Mouse (Mus musculus): Measurements from ENCODE around the gene Padi4. TPM values are rescaled to one million over a fixed set of nuclear protein-coding genes. Genes with fewer than 3 reads are reported as not detected.

Gene Padi4
- polyA plus RNA-seq, 1 experiment from 2014 or later: 0.19 TPM

DNA sequence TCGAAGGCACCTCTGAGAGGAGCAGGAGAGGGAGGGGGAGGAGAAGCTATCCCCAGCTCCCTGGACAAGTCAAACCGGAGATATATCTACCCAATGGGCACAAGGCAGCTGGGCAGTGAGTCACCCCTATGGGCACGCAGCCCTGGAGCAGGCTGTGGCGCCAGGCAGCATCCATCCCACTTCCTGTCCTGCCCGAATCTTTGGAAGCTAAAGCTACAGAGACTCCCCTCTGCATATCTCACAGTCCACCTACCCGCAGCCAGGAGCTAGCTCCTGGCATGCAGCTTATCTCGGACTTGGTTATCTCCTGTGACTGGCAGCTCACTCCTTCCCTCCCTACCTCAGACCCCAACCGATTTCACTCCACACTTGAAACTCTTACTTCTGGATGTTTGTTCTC, 35.1 kb upstream of the Padi4 start:
- Histone ChIP-seq H3K4me1 (replicated peaks) (peaks cover 5% of the 10 kb centered on the region; the same call in 1 of the 2 replicates), H3K4me2 (replicated peaks) (no peak overlapping the region), H3K27me3 (peaks cover 18% of the 10 kb centered on the region), H3K9ac (replicated peaks) (no peak overlapping the region), H3K9me3 (no peaks in the 10 kb centered on the region), H3K36me3 (no peaks in the 10 kb centered on the region), H3K4me3 (replicated peaks) (no peak overlapping the region), H3K27ac (no peak overlapping the region)
- no peak for ATAC-seq
- WGBS: 90% methylated on average over 8 of the region's 8 CpGs

DNA sequence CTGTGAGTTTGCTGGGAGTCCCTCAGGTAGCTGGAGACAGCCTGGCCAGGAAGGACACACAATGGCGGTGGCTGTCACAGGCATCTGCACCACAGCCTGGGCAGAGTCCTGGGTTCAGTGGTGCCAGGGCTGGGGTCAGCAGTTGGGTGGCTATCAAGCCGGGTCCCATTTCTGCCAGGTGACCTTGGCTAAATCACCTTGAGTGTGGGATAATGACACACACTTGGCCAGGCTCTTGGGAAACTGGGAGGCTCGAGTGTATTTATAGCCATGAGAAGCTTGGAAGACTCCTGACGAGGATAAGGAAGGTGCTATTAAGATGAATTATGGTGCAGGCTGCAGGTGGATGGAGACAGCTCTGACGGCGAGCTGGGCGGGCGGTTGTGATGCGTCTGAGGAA, 30.6 kb upstream of the Padi4 start:
- Histone ChIP-seq H3K4me2 (replicated peaks) (no peak overlapping the region), H3K4me1 (replicated peaks) (no peaks in the 10 kb centered on the region), H3K9ac (replicated peaks) (no peak overlapping the region), H3K9me3 (no peaks in the 10 kb centered on the region), H3K4me3 (replicated peaks) (no peak overlapping the region), H3K36me3 (no peaks in the 10 kb centered on the region), H3K27ac (no peak overlapping the region), H3K27me3 (no peaks in the 10 kb centered on the region)
- WGBS: 90% methylated on average over 9 of the region's 9 CpGs
- ATAC-seq: no peak

DNA sequence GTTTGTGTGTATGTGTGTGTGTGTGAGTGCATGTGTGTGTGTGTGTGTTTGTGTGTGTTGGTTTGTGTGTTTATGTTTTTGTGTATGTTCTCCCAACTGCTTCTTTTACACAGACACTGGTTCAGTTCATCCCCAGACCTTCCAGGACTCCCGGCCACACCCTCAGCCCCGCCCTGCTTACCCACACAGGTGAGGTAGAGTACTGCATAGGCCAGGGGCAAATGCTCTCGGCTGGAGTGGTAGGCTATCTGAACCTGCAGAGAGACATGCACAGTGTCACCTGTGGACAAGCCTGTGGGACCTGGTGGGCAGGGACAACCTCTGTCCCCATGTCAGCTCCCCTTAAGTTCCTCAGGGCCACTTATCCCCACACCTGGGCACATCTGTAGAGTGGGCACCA, 27.3 kb upstream of the Padi4 start:
- 79% methylated on average over 3 of the region's 3 CpGs for WGBS
- ATAC-seq: no peak
- no peak overlapping the region for H3K4me3 ChIP-seq (replicated peaks)
- no peak overlapping the region for H3K27ac ChIP-seq
- 0 out of 2 replicates have a peak, but pooled peaks cover 4% of the 10 kb centered on the region for H3K27me3 ChIP-seq
- no peaks in the 10 kb centered on the region for H3K4me1 ChIP-seq (replicated peaks)
- H3K9me3 ChIP-seq: no peaks in the 10 kb centered on the region
- no peak overlapping the region for H3K9ac ChIP-seq (replicated peaks)
- H3K36me3 ChIP-seq: no peaks in the 10 kb centered on the region
- H3K4me2 ChIP-seq (replicated peaks): no peak overlapping the region

DNA sequence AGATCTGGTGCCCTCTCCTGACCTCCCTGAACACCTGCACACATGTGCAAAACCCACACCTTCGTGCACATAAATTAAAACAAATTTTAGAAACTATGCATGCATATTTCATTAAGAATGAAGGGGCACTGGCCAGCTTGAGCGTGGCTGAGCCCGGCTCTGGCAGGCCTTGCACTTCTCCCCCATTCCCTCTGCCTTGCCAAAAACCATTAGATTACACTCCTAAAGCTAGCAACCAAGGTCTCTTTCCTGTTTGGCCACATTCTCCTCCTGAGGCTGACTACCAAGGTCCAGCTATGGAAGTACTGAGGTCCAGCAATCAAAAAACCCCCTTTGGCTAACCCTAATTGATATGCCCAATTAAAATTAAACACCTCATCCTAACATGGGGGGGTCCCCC, 22.8 kb upstream of the Padi4 start:
- no peak overlapping the region for H3K4me2 ChIP-seq (replicated peaks)
- no peak overlapping the region for H3K4me3 ChIP-seq (replicated peaks)
- no peak for ATAC-seq
- no peaks in the 10 kb centered on the region for H3K4me1 ChIP-seq (replicated peaks)
- WGBS: 76% methylated on average over 3 of the region's 3 CpGs
- no peak overlapping the region for H3K27ac ChIP-seq
- H3K9me3 ChIP-seq: no peaks in the 10 kb centered on the region
- no peak overlapping the region for H3K9ac ChIP-seq (replicated peaks)
- H3K27me3 ChIP-seq: 0 out of 2 replicates have a peak, but pooled peaks cover 4% of the 10 kb centered on the region
- H3K36me3 ChIP-seq: no peaks in the 10 kb centered on the region

DNA sequence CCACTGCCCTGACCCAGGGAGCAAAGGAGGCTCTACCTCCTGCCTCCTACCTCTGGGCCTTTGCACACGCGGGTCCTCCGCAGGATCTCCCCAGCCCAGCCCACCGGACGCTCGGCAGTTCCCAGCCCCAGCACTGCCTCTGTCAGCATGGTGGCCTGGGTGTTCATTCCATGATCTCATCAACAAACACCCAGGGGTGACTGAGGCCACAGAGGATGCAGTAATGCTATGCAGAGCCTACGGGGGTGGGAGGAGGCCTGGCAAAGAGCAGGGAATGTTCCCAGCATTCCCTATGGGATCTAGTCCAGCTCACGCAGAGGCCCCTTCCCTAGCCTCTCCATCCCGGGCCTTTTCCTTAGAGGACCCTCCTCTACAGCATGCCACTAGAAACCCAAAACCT, 20.6 kb upstream of the Padi4 start:
- no peak for ATAC-seq
- no peaks in the 10 kb centered on the region for H3K9me3 ChIP-seq
- no peak overlapping the region for H3K9ac ChIP-seq (replicated peaks)
- WGBS: 89% methylated on average over 9 of the region's 9 CpGs
- H3K36me3 ChIP-seq: no peaks in the 10 kb centered on the region
- 0 out of 2 replicates have a peak, but pooled peaks cover 4% of the 10 kb centered on the region for H3K27me3 ChIP-seq
- H3K4me2 ChIP-seq (replicated peaks): no peak overlapping the region
- no peak overlapping the region for H3K27ac ChIP-seq
- H3K4me1 ChIP-seq (replicated peaks): no peaks in the 10 kb centered on the region
- no peak overlapping the region for H3K4me3 ChIP-seq (replicated peaks)

DNA sequence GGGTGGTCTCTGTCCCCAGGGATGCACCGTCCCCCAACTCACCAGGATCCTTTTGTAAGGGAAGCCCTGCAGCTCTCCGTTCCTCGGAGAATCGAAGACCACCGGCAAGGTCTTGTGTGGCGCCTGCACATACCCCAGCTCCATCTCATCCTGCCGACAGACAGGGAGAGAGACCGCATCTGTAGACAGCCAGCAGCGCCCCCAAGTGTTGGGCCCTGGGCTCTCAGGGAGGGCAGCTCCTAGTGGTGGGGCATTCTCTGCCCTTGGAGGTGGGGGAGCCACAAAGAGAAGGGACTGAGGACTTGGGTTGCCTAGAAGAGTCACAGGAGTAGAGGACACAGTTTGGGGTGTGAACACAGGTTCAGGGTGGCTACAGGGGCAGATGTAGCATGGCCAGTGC, 19.8 kb upstream of the Padi4 start:
- H3K4me3 ChIP-seq (replicated peaks): no peak overlapping the region
- H3K9me3 ChIP-seq: no peaks in the 10 kb centered on the region
- 0 out of 2 replicates have a peak, but pooled peaks cover 4% of the 10 kb centered on the region for H3K27me3 ChIP-seq
- no peak for ATAC-seq
- H3K36me3 ChIP-seq: no peaks in the 10 kb centered on the region
- H3K4me2 ChIP-seq (replicated peaks): no peak overlapping the region
- H3K9ac ChIP-seq (replicated peaks): no peak overlapping the region
- no peaks in the 10 kb centered on the region for H3K4me1 ChIP-seq (replicated peaks)
- 54% methylated on average over 9 of the region's 9 CpGs for WGBS
- no peak overlapping the region for H3K27ac ChIP-seq

DNA sequence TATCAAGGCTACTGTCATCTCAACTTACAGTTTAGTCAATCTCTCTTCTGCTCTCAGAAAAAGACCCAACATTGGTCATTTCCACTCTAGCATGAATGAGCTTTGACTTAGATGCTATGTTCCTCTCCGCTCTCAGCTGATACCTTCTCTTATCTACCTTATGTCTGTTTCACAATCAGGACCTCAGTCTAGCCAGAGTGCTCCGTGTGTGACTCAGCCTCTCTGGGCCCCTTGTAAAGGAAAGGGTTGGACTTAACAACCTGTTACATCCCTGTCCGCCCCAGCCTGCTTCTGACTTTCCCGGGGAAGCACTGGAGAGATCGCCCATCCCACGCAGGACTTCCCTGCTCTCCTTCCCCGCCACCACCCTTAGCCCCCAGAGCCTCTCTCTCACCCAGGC, 18.5 kb upstream of the Padi4 start:
- no peak for ATAC-seq
- Histone ChIP-seq H3K4me1 (replicated peaks) (no peaks in the 10 kb centered on the region), H3K9me3 (no peaks in the 10 kb centered on the region), H3K27me3 (no peaks in the 10 kb centered on the region), H3K4me2 (replicated peaks) (no peak overlapping the region), H3K36me3 (no peaks in the 10 kb centered on the region), H3K27ac (no peak overlapping the region), H3K9ac (replicated peaks) (no peak overlapping the region), H3K4me3 (replicated peaks) (no peak overlapping the region)
- WGBS: 96% methylated on average over 7 of the region's 7 CpGs

DNA sequence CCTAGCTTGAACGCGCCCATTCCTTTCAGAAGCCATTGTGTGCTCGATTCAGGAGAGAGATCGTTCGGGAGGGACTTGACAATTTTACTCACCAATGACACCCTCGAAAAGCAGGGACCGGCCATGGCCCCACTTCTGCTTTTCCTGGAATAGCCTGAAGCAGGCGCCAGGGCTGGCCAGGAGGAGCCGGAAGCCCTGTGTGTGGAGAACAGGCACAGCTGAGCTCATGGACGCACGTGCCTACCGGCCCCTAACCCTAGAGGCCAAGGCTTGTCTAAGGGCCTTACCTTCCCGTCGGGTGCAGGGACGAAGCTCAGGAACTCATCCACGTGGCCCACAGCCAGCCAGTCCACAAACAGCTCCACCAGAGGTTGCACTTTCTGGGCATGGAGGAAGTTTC, 17.0 kb upstream of the Padi4 start:
- no peak overlapping the region for H3K4me3 ChIP-seq (replicated peaks)
- H3K9me3 ChIP-seq: no peaks in the 10 kb centered on the region
- H3K9ac ChIP-seq (replicated peaks): no peak overlapping the region
- no peak for ATAC-seq
- no peaks in the 10 kb centered on the region for H3K36me3 ChIP-seq
- no peak overlapping the region for H3K27ac ChIP-seq
- H3K4me2 ChIP-seq (replicated peaks): no peak overlapping the region
- H3K27me3 ChIP-seq: no peaks in the 10 kb centered on the region
- no peaks in the 10 kb centered on the region for H3K4me1 ChIP-seq (replicated peaks)
- WGBS: 82% methylated on average over 16 of the region's 16 CpGs

DNA sequence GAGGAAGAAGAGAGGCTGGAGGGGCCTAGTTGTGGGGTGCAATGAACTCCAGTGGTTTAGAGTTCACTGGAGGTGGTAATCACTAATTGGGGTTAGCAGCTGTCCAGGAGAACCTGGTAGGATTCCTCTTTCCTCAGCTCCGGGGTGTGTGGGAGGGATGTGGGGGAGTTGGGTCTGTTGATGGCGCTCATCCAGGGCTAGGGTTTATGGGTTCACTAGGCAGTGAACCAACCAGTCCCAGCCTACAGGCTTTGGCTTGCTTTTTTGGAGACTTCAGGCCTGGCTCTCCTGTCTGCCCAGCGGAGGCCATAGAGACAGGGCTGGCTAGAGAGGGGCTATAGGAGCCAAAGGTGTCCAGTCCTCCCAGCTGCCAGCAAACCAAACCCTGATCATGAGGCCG, 15.9 kb upstream of the Padi4 start:
- 96% methylated on average over 4 of the region's 4 CpGs for WGBS
- H3K4me2 ChIP-seq (replicated peaks): no peak overlapping the region
- no peak overlapping the region for H3K9ac ChIP-seq (replicated peaks)
- no peak for ATAC-seq
- no peaks in the 10 kb centered on the region for H3K27me3 ChIP-seq
- no peaks in the 10 kb centered on the region for H3K4me1 ChIP-seq (replicated peaks)
- no peak overlapping the region for H3K4me3 ChIP-seq (replicated peaks)
- H3K27ac ChIP-seq: no peak overlapping the region
- no peaks in the 10 kb centered on the region for H3K9me3 ChIP-seq
- H3K36me3 ChIP-seq: no peaks in the 10 kb centered on the region

DNA sequence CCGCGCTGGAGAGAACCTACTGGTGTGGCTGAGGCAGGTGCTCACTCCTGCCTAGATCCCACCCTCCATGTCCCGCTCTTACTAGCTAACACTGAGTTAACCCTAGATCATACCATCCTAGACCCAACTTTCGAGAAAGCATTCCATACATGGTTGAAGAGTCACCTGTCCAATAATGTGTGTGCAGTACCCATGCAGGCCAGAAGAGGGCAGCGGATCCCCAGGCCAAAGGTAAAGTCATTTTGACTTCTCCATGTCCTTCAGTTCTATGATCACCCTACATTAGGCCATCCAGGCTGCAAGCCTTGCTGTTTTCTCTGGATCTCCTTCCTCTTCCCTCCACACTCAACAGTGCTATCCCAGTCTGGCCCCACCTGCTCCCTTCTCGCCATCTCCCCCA, 14.9 kb upstream of the Padi4 start:
- 0 out of 2 replicates have a peak, but pooled peaks have one; percentile 27 for ATAC-seq
- WGBS: 46% methylated on average over 6 of the region's 6 CpGs
- Histone ChIP-seq H3K9me3 (no peaks in the 10 kb centered on the region), H3K4me3 (replicated peaks) (no peak overlapping the region), H3K36me3 (no peaks in the 10 kb centered on the region), H3K4me2 (replicated peaks) (no peak overlapping the region), H3K4me1 (replicated peaks) (no peaks in the 10 kb centered on the region), H3K27ac (no peak overlapping the region), H3K27me3 (no peaks in the 10 kb centered on the region), H3K9ac (replicated peaks) (no peak overlapping the region)

DNA sequence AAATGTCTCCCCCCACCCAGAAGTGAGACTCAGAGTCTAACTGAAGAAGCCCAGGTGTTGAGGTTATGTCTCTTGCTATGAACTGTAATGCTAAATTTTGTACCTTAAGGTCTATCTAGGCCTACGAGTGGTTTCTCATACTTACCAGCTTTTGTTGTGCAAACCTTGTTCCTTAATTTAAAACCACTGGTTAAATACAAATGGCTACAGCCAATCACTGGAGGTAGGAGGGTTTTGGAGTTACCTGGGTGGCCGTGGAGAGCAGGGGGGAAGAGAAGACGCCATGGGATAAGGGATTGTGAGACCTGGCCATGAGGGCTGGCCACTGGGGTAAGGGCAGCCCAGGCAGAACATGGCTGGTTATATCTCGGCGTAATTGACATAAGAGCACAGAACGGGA, 14.2 kb upstream of the Padi4 start:
- 88% methylated on average over 6 of the region's 6 CpGs for WGBS
- no peak overlapping the region for H3K4me2 ChIP-seq (replicated peaks)
- H3K9ac ChIP-seq (replicated peaks): no peak overlapping the region
- H3K4me3 ChIP-seq (replicated peaks): no peak overlapping the region
- H3K27me3 ChIP-seq: no peaks in the 10 kb centered on the region
- no peaks in the 10 kb centered on the region for H3K36me3 ChIP-seq
- ATAC-seq: no peak
- H3K4me1 ChIP-seq (replicated peaks): no peaks in the 10 kb centered on the region
- H3K27ac ChIP-seq: no peak overlapping the region
- H3K9me3 ChIP-seq: no peaks in the 10 kb centered on the region

DNA sequence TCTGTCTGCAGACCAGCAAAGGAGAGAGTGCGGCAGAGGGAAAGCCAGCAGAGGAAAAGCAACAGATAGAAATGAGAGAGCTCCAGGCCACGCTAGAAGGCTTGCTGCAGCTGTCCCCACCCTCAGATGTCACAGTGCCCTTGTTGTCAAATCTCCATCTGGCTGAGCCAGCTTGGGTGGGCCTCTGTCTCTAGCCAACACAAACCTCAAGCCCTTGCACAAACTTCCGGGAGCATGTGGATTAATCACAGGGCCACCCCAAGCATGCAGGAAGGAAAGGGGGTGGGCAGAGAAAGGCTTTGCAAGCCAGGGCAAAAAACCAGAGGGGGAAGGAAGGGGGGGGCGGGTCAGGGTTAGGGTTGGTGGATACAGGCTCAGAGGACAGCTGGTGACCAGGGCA, 13.4 kb upstream of the Padi4 start:
- 62% methylated on average over 4 of the region's 4 CpGs for WGBS
- ATAC-seq: no peak
- no peaks in the 10 kb centered on the region for H3K27me3 ChIP-seq
- H3K9ac ChIP-seq (replicated peaks): no peak overlapping the region
- no peak overlapping the region for H3K4me3 ChIP-seq (replicated peaks)
- H3K27ac ChIP-seq: no peak overlapping the region
- no peak overlapping the region for H3K4me2 ChIP-seq (replicated peaks)
- H3K9me3 ChIP-seq: no peaks in the 10 kb centered on the region
- no peaks in the 10 kb centered on the region for H3K36me3 ChIP-seq
- no peaks in the 10 kb centered on the region for H3K4me1 ChIP-seq (replicated peaks)

DNA sequence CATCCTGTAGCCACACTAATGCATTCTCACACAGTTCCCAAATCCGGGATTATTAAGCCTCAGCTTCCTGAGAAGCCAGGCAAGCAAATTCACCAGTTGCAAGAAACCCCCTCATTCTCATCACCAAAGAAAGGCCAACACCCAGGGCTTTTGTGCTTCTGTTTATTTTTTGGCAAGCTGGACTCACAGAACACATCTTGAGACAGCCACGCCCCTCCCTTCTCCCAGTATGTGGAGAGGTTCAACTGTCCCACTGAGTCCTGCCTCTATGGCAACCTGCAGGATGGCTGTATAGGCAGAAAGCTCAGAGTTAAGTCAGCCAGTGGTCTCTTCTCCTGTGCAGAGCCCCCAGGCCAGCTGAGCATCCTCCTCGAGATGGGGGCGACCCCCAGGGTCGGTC, 11.2 kb upstream of the Padi4 start:
- Histone ChIP-seq H3K36me3 (no peaks in the 10 kb centered on the region), H3K27me3 (no peaks in the 10 kb centered on the region), H3K9ac (replicated peaks) (no peak overlapping the region), H3K9me3 (no peaks in the 10 kb centered on the region), H3K27ac (no peak overlapping the region), H3K4me1 (replicated peaks) (no peaks in the 10 kb centered on the region), H3K4me3 (replicated peaks) (no peak overlapping the region), H3K4me2 (replicated peaks) (no peak overlapping the region)
- 80% methylated on average over 5 of the region's 5 CpGs for WGBS
- ATAC-seq: no peak

All from midbrain, embryonic 13.5 days (tissue).